Mouse (Mus musculus) embryonic facial prominence, embryonic 11.5 days (tissue): Measurements from ENCODE around the gene Wscd1. TPM values are rescaled to one million over a fixed set of nuclear protein-coding genes. Genes with fewer than 3 reads are reported as not detected.

ENCODE experiments used
- ATAC-seq: fragments of 200-750 bp; cut with Nextera tagmentation; replicated peaks from 2 replicates; pipeline ENCODE4 v1.8.0; 2017; ENCODE audit warnings: low read depth; ENCODE audit not compliant: insufficient number of reproducible peaks, low FRiP score, low TSS enrichment
- DNase-seq: peaks from one replicate; pipeline ENCODE4 v3.0.0-alpha.2; 2015; ENCODE audit warnings: low spot score
- H3K27ac ChIP-seq: fragments of 300-500 bp; sonication (generic); replicated peaks from 2 replicates; pipeline ENCODE4 v1.5.1; 2014; ENCODE audit warnings: mild to moderate bottlenecking, low read depth, low read length, control low read depth
- H3K27me3 ChIP-seq: fragments of 300-500 bp; sonication (generic); 2 replicates; pipeline ENCODE4 v1.6.1; 2014; ENCODE audit warnings: mild to moderate bottlenecking, low read length, moderate library complexity, mixed read lengths; ENCODE audit not compliant: control insufficient read depth, insufficient read depth
- H3K36me3 ChIP-seq: fragments of 300-500 bp; sonication (generic); replicated peaks from 2 replicates; pipeline ENCODE4 v1.6.1; 2014; ENCODE audit warnings: low read depth, mild to moderate bottlenecking, low read length, moderate library complexity, mixed read lengths; ENCODE audit not compliant: control insufficient read depth, insufficient read depth
- H3K4me1 ChIP-seq: fragments of 300-500 bp; sonication (generic); 2 replicates; pipeline ENCODE4 v1.6.1; 2014; ENCODE audit warnings: low read length, mixed read lengths; ENCODE audit not compliant: control insufficient read depth, insufficient read depth
- H3K4me2 ChIP-seq: fragments of 300-500 bp; sonication (generic); 2 replicates; pipeline ENCODE4 v1.6.1; 2014; ENCODE audit warnings: low read depth, mild to moderate bottlenecking, control low read depth, low read length, moderate library complexity
- H3K4me3 ChIP-seq: fragments of 300-500 bp; sonication (generic); 2 replicates; pipeline ENCODE4 v1.5.1; 2014; ENCODE audit warnings: low read depth, low read length, control low read depth
- H3K9ac ChIP-seq: fragments of 300-500 bp; sonication (generic); replicated peaks from 2 replicates; pipeline ENCODE4 v1.6.1; 2014; ENCODE audit warnings: mild to moderate bottlenecking, control low read depth, low read length
- H3K9me3 ChIP-seq: fragments of 300-500 bp; sonication (generic); replicated peaks from 2 replicates; pipeline ENCODE4 v1.6.1; 2016; ENCODE audit warnings: mild to moderate bottlenecking, low read length, inconsistent platforms, mixed read lengths; ENCODE audit not compliant: control insufficient read depth
- WGBS: fragments of 180-500 bp; shearing (Covaris S2); extraction: QIAGEN DNeasy Blood & Tissue Kit; methylation state at CpG from one replicate; pipeline ENCODE4 v1.1.7; 2014; 5-methylcytosine and 5-hydroxymethylcytosine counted together
- polyA plus RNA-seq: library from polyadenylated mRNA; unstranded; fragments of >200 nt; fragmentation: Nextera tagmentation; extraction: Ambion mirVana; gene quantifications from 2 replicates; pipeline ENCODE4 v1.2.1, GENCODE M21; 2014

The Wscd1 gene
- polyA plus RNA-seq, 1 experiment from 2014 or later = 5.0 TPM

- ATAC-seq = no peak
- Histone ChIP-seq H3K4me3 (no peak overlapping the region), H3K36me3 (no peaks in the 10 kb centered on the region), H3K27me3 (no peaks in the 10 kb centered on the region), H3K4me2 (no peak overlapping the region), H3K27ac (no peak overlapping the region), H3K9ac (no peak overlapping the region), H3K4me1 (no peaks in the 10 kb centered on the region), H3K9me3 (no peaks in the 10 kb centered on the region)
- WGBS = 91% methylated on average over 4 of the region's 4 CpGs
- DNase-seq = no peak
These were observed 38.5 kb downstream of the Wscd1 start for GRCm38 (mm10) chr11:71788209-71788608.

GRCm38 (mm10) chr11:71790227-71790626 lies 40.5 kb downstream of the Wscd1 start:
- Histone ChIP-seq H3K36me3 (no peaks in the 10 kb centered on the region), H3K9ac (no peak overlapping the region), H3K9me3 (no peaks in the 10 kb centered on the region), H3K27ac (no peak overlapping the region), H3K4me1 (no peaks in the 10 kb centered on the region), H3K27me3 (no peaks in the 10 kb centered on the region), H3K4me2 (no peak overlapping the region), H3K4me3 (no peak overlapping the region)
- DNase-seq (no peak), ATAC-seq (no peak)
- 70% methylated on average over 3 of the region's 3 CpGs for WGBS

- no peak overlapping the region for H3K4me2 ChIP-seq
- H3K27ac ChIP-seq = no peak overlapping the region
- WGBS = 89% methylated on average over 4 of the region's 4 CpGs
- DNase-seq (no peak), ATAC-seq (no peak)
- no peak overlapping the region for H3K4me3 ChIP-seq
- H3K27me3 ChIP-seq = no peaks in the 10 kb centered on the region
- no peaks in the 10 kb centered on the region for H3K4me1 ChIP-seq
- no peaks in the 10 kb centered on the region for H3K9me3 ChIP-seq
- H3K36me3 ChIP-seq = no peaks in the 10 kb centered on the region
- H3K9ac ChIP-seq = no peak overlapping the region
These were observed 49.5 kb downstream of the Wscd1 start for GRCm38 (mm10) chr11:71799206-71799605.

GRCm38 (mm10) chr11:71808521-71808920 lies 58.8 kb downstream of the Wscd1 start:
- 92% methylated on average over 2 of the region's 2 CpGs for WGBS
- no peak for DNase-seq
- ATAC-seq = no peak

GRCm38 (mm10) chr11:71811828-71812227 lies 62.1 kb downstream of the Wscd1 start:
- H3K4me1 ChIP-seq = no peaks in the 10 kb centered on the region
- no peaks in the 10 kb centered on the region for H3K9me3 ChIP-seq
- no peak overlapping the region for H3K4me2 ChIP-seq
- no peak overlapping the region for H3K27ac ChIP-seq
- H3K27me3 ChIP-seq = no peaks in the 10 kb centered on the region
- 60% methylated on average over 2 of the region's 2 CpGs for whole genome bisulfite sequencing
- H3K36me3 ChIP-seq = no peaks in the 10 kb centered on the region
- H3K4me3 ChIP-seq = no peak overlapping the region
- DNase-seq (no peak), ATAC-seq (no peak)
- no peak overlapping the region for H3K9ac ChIP-seq

More at GRCm38 (mm10) chr11:71808521-71808920, 58.8 kb downstream of the Wscd1 start:
- no peaks in the 10 kb centered on the region for H3K27me3 ChIP-seq
- no peak overlapping the region for H3K4me3 ChIP-seq
- no peaks in the 10 kb centered on the region for H3K36me3 ChIP-seq
- H3K9ac ChIP-seq = no peak overlapping the region
- no peaks in the 10 kb centered on the region for H3K9me3 ChIP-seq
- H3K4me1 ChIP-seq = no peaks in the 10 kb centered on the region
- no peak overlapping the region for H3K27ac ChIP-seq
- no peak overlapping the region for H3K4me2 ChIP-seq

- no peaks in the 10 kb centered on the region for H3K36me3 ChIP-seq
- no peak overlapping the region for H3K4me3 ChIP-seq
- H3K9me3 ChIP-seq = no peaks in the 10 kb centered on the region
- peak; percentile 20 for DNase-seq
- H3K9ac ChIP-seq = no peak overlapping the region
- no peaks in the 10 kb centered on the region for H3K27me3 ChIP-seq
- no peak for ATAC-seq
- no peaks in the 10 kb centered on the region for H3K4me1 ChIP-seq
- H3K4me2 ChIP-seq = no peak overlapping the region
- WGBS = 88% methylated on average over 7 of the region's 7 CpGs
- no peak overlapping the region for H3K27ac ChIP-seq
These were observed 63.2 kb downstream of the Wscd1 start for GRCm38 (mm10) chr11:71812921-71813320.

- WGBS = 66% methylated on average over 7 of the region's 7 CpGs
- Histone ChIP-seq H3K36me3 (no peaks in the 10 kb centered on the region), H3K27ac (no peak overlapping the region), H3K9me3 (no peaks in the 10 kb centered on the region), H3K27me3 (no peaks in the 10 kb centered on the region), H3K4me3 (no peak overlapping the region), H3K4me1 (no peaks in the 10 kb centered on the region), H3K4me2 (no peak overlapping the region), H3K9ac (no peak overlapping the region)
- DNase-seq (no peak), ATAC-seq (no peak)
These were observed 64.8 kb downstream of the Wscd1 start for GRCm38 (mm10) chr11:71814511-71814910.

- ATAC-seq (no peak), DNase-seq (no peak)
- WGBS = 83% methylated on average over 6 of the region's 6 CpGs
- no peaks in the 10 kb centered on the region for H3K4me1 ChIP-seq
- H3K9ac ChIP-seq = no peak overlapping the region
- no peak overlapping the region for H3K27ac ChIP-seq
- H3K36me3 ChIP-seq = no peaks in the 10 kb centered on the region
- no peaks in the 10 kb centered on the region for H3K27me3 ChIP-seq
- H3K9me3 ChIP-seq = no peaks in the 10 kb centered on the region
- H3K4me3 ChIP-seq = no peak overlapping the region
- H3K4me2 ChIP-seq = no peak overlapping the region
These were observed 65.6 kb downstream of the Wscd1 start for GRCm38 (mm10) chr11:71815326-71815725.
